Mouse (Mus musculus): ENCODE results near the gene Banp.
A peak's percentile ranks its signal among the peaks of the same experiment; 100 is the strongest.

Banp gene

GRCm38 (mm10) chr8:121950749-121951655 is 1.5 kb downstream of the Banp start:
- peak; percentile 68 for DNase-seq (ENCODE audit: low spot score)

DNA sequence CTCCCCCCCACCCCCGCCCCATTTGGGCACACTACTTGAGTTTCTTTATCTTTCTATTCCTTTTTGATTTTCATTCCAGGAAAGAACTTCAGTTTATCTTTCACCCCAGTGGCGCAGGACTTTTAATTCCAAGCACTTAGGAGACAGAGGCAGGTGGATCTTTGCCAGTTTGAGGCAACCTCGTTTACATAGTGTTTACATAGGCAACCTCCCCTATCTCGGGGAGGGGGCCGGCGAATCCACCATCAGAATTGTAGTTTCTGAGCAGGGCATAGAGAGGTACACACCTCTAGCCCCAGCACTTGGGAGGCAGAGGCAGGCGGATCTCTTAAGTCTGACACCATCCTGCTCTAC is 2.1 kb downstream of the Banp start:
- no peak for DNase-seq (ENCODE audit: low spot score)

GRCm38 (mm10) chr8:121952122-121952521 is 2.6 kb downstream of the Banp start:
- no peak for DNase-seq (ENCODE audit: low spot score)

DNA sequence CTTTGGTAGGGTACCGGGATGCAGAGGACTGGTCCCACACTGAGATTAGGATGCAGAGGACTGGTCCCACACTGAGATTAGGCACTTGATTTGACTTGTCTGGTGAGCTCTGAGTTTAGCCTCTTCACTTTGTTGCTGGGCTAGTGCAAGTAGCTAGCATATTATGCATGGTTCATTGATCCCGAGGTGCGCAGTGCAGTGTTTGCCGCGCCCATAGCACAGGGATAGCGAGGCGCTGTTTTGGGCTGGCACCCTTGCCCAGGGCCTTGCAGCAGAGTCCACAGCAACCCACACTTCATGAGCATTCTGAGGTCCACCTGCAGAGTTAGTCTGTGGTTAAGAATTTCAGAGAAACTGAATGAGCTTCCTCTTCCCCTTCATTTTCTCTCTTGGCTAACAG is 3.2 kb downstream of the Banp start:
- no peak for DNase-seq (ENCODE audit: low spot score)

DNA sequence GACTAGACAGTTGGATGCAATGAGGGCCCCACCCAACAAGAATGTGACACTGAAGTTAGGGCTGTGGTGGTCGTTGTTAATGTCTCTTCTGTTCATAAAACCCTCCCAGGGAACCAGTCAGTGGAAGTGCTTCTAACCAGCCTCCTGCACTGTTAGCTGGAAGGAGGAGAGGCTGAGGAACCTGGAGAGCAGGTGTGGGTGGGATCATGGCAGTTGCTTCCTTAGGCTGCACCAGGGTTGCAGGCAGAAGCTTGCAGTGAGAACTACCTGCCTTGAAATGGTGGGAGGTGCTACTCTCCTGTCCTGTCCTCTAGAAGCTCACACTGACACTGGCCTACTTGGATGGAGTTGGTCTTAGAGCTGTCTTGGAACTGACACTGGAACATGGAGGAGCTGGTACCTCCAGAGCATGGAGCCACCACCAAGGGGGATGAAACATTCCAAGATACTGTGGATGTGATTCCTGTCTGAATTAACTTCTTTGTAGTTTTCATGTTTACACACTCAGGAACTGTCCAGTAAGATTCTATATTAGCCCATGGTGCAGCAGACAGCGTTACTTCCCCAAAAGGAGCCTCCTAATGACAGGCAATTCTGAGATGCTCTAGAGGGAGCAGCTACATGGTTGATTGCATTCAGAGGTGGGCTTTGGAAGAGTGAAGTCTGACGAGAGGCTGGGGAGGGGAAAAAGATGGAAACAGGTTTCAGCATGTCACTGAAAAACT is 4.4 kb downstream of the Banp start:
- no peak for DNase-seq (ENCODE audit: low spot score)

GRCm38 (mm10) chr8:121954981-121955555 is 5.5 kb downstream of the Banp start:
- DNase-seq (ENCODE audit: low spot score), result no peak

DNA sequence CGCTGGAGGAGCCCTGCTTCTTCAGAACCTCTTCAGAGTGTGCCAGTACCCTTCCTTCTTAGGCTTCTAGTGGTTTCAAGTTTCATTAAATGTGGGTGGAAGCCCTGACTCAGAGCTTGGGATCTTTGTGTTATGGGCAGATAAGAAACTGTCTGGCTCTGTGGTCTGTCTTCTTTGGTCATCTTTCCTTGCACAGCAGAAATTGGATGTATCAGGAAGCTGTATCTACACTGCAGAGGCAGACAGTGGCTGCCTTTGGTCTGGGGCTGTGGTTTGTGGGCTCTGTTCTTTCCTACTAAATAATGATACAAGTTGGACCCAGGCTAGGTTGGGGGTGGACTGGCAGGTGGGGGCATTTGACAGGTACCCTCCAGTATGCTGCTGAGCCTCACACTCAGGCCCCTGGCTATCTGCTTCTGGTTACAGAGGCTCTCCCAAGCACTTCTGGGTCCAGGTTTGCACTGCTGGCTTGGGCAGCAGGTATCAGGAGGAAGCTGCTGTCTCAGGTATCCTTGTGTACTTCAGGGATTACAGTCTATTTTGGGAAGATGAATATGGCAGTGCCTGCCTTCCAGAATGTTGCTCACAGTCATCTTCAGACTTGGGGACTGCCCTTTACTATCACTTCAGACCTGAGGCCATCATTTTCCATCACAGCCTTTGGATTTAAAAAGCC is 6.4 kb downstream of the Banp start:
- DNase-seq (ENCODE audit: low spot score), result no peak

DNA sequence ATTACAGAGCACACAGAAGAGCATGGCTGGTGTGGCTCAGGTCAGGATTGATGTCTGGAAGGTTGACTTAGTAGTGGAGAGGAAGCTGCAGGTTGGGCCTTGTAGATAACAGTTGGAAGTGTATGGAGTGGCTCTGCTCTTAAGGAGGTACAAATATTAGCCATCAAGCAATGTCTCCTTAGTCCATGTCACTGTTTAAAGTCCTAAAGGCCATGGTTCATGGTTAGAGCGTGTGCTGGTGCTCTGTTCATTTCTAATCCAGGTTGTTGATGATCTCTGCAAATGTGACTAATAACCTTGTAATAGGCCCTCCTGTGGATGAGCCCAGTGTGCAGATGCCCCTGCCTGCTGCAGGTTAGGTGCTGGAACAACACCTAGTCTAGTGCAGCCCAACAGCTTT is 8.8 kb downstream of the Banp start:
- DNase-seq (ENCODE audit: low spot score), result no peak

DNA sequence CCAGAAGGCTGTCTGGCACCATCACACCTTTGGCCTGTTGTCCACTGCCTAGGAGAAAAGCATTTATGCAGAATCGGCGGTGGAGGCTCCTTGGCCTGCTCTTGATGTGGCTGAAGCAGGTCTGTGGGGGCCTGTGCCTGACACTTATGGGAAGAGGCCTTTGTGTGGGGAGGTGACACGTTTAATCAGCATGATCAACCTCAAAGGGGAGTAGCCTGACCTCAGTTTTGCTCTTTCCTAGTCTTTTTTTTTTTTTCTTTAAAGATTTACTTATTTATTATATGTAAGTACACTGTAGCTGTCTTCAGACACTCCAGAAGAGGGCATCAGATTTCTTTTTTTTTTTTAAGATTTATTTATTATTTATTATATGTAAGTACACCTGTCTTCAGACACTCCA is 13.3 kb downstream of the Banp start:
- DNase-seq (ENCODE audit: low spot score), result no peak

DNA sequence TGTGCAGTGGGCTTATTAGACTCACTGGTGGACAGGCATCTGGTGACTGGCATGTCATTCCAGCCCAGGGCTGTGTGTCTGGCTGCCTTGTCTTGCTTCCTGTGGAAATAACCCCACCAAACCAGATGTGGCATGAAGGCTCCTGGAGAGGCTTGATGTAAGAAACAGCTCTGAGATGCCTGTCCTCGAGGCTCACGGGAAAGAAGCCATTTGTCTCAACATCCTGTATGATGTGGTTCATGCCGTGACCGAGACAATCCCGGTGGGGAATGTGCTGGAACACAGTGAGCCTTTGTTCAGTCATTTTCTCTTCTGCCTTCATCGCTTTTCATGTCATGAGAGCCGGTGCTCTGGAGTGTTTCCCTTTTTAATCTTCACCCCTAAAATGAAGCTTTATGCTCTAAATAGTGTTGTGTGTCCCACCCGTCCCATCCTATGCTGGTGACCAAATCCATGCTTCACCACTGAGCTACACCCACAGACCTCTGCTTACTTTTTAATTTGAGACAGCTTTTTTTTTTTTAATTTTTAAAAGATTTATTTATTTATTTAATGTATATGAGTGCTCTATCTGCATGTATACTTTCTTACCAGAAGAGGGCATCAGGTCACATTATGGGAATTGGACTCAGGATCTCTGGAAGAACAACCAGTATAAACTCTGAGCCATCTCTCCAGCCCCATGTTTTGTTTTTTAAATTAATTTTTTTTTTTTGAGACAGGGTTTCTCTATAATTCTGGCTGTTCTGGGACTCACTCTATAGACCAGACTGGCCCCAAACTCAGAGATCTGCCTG is 15.4 kb downstream of the Banp start:
- DNase-seq (ENCODE audit: low spot score), result no peak

- no peak for DNase-seq (ENCODE audit: low spot score)
Measured at GRCm38 (mm10) chr8:121966110-121966509, 16.6 kb downstream of the Banp start.

DNA sequence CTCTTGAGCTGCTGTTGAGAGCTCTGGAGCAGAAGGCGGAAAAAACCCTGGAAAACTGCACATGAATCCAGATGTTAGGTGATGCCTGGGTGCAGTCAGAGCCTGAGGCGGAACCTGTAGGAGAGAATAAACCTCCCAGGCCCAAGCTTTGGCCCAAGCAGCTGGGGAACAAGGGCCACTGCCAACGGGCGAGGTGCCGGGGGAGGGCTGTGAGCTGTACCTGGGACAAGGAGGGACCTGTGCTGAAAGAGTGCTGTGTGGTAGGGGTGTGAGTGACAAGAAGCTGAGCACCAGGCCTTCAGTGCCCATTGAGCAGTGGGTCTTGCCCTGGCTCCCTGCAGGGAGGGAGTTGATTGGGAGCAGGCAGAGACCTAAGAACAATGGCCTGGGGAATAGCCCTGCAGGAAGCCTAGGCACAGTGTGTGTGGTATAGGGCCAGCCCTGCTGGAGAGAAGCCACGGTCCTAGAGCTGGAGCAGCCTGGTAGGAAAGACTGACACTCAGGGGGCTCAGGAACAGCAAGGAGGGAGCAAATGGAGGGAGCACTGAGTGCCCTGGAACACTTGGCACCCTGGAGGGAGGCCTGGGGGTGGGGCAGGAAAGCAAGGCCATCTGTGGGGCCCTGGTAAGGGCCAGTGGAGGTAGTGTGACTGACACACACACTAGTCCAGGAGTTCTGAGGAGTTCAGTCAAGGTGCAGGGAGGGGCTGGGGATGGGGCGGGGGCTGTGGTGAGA is 17.3 kb downstream of the Banp start:
- no peak for DNase-seq (ENCODE audit: low spot score)

DNA sequence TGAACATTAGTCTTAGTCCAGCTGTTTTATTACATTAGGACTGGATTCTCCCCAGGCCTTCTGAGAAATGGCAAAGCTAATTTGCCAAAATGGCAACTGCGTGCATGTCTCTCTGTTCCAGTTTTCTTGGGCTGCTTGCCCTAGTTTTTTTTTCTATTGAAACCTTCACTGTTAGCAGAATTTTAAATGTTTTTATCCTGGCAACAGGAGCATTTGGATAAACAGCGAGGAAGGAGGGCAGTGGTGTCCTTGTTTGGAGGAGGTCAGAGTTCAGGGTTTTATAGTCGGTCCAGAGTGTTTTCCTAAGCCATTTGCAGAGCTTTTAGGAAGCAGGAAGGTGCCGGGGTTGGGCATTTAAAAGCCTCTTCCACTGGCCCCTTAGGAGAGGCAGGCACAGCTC is 18.4 kb downstream of the Banp start:
- DNase-seq (ENCODE audit: low spot score), result no peak

DNA sequence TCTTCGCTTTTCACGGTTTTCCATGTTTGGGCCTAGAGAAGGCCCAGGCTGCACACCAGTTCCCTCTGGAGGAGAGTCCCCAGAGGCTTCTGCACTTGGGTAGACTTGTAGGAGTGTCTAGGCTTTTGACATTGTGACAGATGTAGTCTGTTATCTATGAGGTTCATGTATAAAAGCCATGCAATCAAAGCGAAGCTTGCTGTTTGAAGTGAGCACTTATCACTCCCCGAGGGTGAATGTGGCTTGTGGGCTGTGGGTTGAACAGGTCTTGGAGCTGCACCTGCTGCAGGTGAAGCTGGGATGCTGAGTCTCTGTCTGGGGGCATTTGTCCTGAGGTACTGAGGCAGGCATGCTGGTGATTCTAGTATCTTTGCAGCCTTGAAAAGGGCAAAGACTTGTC is 19.0 kb downstream of the Banp start:
- DNase-seq (ENCODE audit: low spot score), result no peak

- DNase-seq (ENCODE audit: low spot score), result no peak
Measured at GRCm38 (mm10) chr8:121970225-121970624, 20.7 kb downstream of the Banp start.

DNA sequence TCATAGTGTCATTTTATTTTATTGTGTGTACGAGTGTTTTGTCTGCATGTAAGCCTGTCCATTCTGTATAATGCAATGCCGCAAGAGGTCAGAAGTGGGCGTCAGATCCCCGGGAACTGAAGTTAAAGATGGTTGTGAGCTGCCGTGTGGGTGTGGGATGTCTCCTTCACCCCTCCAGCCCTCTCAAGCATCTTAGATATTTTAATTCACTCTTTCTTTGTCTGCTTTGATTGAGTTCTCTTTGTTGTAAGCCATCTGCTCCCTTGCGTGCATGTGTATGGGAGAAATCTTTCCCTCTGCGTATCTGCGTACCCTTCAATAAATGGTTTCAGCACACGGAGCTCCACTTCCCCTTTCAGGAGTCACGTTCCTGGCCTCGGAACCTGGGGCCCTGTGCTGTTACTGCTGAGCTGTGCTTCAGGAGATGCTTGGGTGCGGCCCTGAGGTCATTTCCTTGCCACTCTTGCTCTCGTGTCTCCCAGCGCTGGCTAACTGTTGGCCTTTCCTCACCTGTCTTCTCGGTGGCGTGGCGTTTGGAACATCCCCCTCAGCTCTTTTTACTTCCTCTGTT is 22.0 kb downstream of the Banp start:
- DNase-seq (ENCODE audit: low spot score), result no peak

DNA sequence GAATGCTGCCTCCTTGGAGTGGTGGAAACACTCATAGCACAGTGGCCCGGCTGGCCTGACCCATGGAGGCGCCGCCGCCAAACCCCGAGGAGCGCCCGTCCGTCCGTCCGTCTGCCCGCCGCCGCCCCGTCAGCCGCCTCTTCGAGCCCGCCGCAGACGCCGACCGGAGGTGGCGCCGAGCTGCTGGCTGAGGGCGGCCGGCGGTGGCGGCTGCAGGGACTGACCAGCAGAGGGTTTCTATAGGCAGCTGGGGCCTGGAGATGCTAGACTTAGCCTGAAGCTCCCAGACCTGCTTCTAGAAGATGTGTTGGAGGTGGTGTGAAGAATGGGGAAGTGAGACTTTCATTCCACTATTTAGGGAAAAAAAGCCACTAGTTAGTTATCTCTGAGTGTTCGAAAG is 24.4 kb downstream of the Banp start:
- no peak for DNase-seq (ENCODE audit: low spot score)

DNA sequence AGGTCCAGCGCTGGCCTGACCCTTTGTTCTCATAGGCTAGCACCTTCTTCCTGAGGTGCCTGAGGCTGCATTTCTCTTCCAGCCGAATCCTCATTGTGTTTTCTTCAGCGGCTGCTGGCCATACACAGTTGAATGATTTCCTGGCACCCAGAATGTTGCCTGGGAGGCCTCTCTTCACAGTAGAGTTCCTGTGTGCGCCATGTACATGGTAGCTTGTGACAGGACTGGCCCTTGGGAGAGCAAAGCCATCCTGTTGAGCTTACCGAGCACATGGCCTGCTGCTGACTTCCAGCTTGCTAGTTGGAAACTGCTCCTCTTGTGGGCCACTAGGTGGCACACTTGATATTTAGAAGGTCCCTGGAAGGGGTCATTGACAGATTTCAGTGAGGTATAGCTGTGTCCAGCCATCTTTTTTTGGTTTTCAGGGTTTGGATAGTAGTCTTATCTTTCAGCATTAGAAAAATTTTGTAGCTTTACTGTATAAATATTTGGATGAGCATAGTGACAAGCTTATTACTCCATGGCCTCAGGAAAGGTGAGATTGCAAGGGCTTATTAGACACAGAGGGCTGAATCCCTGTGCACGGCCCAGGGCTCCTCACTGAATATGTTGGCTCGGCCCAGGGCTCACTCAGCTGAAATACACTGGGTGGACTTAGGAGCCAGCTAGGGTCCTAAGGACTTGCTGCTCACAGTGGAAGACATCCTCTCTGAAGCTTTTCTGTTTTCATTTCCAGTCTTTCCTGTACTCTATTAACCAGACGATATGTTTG is 28.5 kb downstream of the Banp start:
- DNase-seq (ENCODE audit: low spot score), result peak; percentile 29

DNA sequence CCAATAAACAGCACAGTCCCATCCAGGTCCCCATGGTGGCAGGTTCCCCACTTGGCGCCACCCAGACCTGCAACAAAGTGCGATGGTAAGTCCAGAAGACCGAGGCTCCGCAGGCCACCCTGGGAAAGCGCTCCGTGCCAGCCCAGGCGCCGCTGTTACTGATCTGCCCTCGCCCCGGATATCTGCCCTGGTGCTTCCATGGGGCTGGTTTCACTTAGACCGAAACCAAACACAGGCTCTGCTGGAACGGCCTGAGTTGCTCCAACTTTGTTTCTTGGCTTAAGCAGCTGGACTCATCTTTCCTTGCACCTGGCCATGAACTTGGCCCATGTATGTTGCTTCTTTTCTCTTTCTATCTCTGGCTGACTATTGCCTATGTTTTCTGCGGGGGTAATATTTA is 29.1 kb downstream of the Banp start:
- DNase-seq (ENCODE audit: low spot score), result no peak
